Mouse (Mus musculus): Measurements from ENCODE around the gene Hoxd4. TPM values are rescaled to one million over a fixed set of nuclear protein-coding genes. Genes with fewer than 3 reads are reported as not detected.

Hoxd4 gene
- polyA plus RNA-seq, 1 experiment: 6.7 TPM

- Histone ChIP-seq H3K4me3 (ENCODE audit: insufficient read depth, low read length) (peak within 1 kb of the TSS; percentile 33), H3K27ac (ENCODE audit: insufficient read depth, low read length) (no peak within 1 kb of the TSS), H3K4me1 (ENCODE audit: control insufficient read depth, insufficient read depth, low read length) (no peaks in the 10 kb centered on the region)
- TF ChIP-seq CTCF (IDR thresholded peaks at IDR 0.05; ENCODE audit: borderline replicate concordance, insufficient read depth, low read length) (peak; percentile 43; the same call in 1 of the 2 replicates), POLR2A (IDR thresholded peaks at IDR 0.05; ENCODE audit: low read depth, low read length) (peak; percentile 19; the same call in 1 of the 2 replicates)
Observed at GRCm38 (mm10) chr2:74691022-74691951, 20.4 kb upstream of the Hoxd4 start, which contains the start of gene Hoxd10. TSS of gene Hoxd10 (plus strand) at chr2:74691924.

GRCm38 (mm10) chr2:74691995-74692807, 19.5 kb upstream of the Hoxd4 start:
- H3K4me1 ChIP-seq (ENCODE audit: control insufficient read depth, insufficient read depth, low read length): no peaks in the 10 kb centered on the region
- H3K4me3 ChIP-seq (ENCODE audit: insufficient read depth, low read length): peak overlapping the region; percentile 12
- TF ChIP-seq POLR2A (IDR thresholded peaks at IDR 0.05; ENCODE audit: low read depth, low read length): 0 out of 2 replicates have a peak, but pooled peaks have one; percentile 1
- no peak for TF ChIP-seq CTCF (IDR thresholded peaks at IDR 0.05; ENCODE audit: borderline replicate concordance, insufficient read depth, low read length)
- no peak overlapping the region for H3K27ac ChIP-seq (ENCODE audit: insufficient read depth, low read length)

- Histone ChIP-seq H3K4me3 (ENCODE audit: insufficient read depth, low read length) (peak overlapping the region; percentile 12), H3K4me1 (ENCODE audit: control insufficient read depth, insufficient read depth, low read length) (no peaks in the 10 kb centered on the region), H3K27ac (ENCODE audit: insufficient read depth, low read length) (no peak overlapping the region)
- TF ChIP-seq CTCF (IDR thresholded peaks at IDR 0.05; ENCODE audit: borderline replicate concordance, insufficient read depth, low read length): no peak
- no peak for TF ChIP-seq POLR2A (IDR thresholded peaks at IDR 0.05; ENCODE audit: low read depth, low read length)
Observed at GRCm38 (mm10) chr2:74692808-74693431, 18.8 kb upstream of the Hoxd4 start.

- peak overlapping the region; percentile 12 for H3K4me3 ChIP-seq (ENCODE audit: insufficient read depth, low read length)
- H3K4me1 ChIP-seq (ENCODE audit: control insufficient read depth, insufficient read depth, low read length): no peaks in the 10 kb centered on the region
- H3K27ac ChIP-seq (ENCODE audit: insufficient read depth, low read length): no peak overlapping the region
- TF ChIP-seq POLR2A (IDR thresholded peaks at IDR 0.05; ENCODE audit: low read depth, low read length): no peak
- TF ChIP-seq CTCF (IDR thresholded peaks at IDR 0.05; ENCODE audit: borderline replicate concordance, insufficient read depth, low read length): no peak
Observed at GRCm38 (mm10) chr2:74693432-74693827, 18.3 kb upstream of the Hoxd4 start.

- H3K4me1 ChIP-seq (ENCODE audit: control insufficient read depth, insufficient read depth, low read length): no peaks in the 10 kb centered on the region
Observed at GRCm38 (mm10) chr2:74694066-74694465, 17.7 kb upstream of the Hoxd4 start.

GRCm38 (mm10) chr2:74695383-74695782, 16.3 kb upstream of the Hoxd4 start:
- no peak overlapping the region for H3K4me3 ChIP-seq (ENCODE audit: insufficient read depth, low read length)
- no peaks in the 10 kb centered on the region for H3K4me1 ChIP-seq (ENCODE audit: control insufficient read depth, insufficient read depth, low read length)
- no peak overlapping the region for H3K27ac ChIP-seq (ENCODE audit: insufficient read depth, low read length)

More at GRCm38 (mm10) chr2:74694066-74694465, 17.7 kb upstream of the Hoxd4 start:
- peak overlapping the region; percentile 10; the same call in 1 of the 2 replicates for H3K4me3 ChIP-seq (ENCODE audit: insufficient read depth, low read length)
- H3K27ac ChIP-seq (ENCODE audit: insufficient read depth, low read length): no peak overlapping the region
- no peak for TF ChIP-seq CTCF (IDR thresholded peaks at IDR 0.05; ENCODE audit: borderline replicate concordance, insufficient read depth, low read length)
- TF ChIP-seq POLR2A (IDR thresholded peaks at IDR 0.05; ENCODE audit: low read depth, low read length): no peak

GRCm38 (mm10) chr2:74695813-74696430, 15.8 kb upstream of the Hoxd4 start:
- Histone ChIP-seq H3K27ac (ENCODE audit: insufficient read depth, low read length) (no peak overlapping the region), H3K4me1 (ENCODE audit: control insufficient read depth, insufficient read depth, low read length) (no peaks in the 10 kb centered on the region), H3K4me3 (ENCODE audit: insufficient read depth, low read length) (no peak overlapping the region)
- TF ChIP-seq POLR2A (IDR thresholded peaks at IDR 0.05; ENCODE audit: low read depth, low read length): no peak
- TF ChIP-seq CTCF (IDR thresholded peaks at IDR 0.05; ENCODE audit: borderline replicate concordance, insufficient read depth, low read length): no peak

More at GRCm38 (mm10) chr2:74695383-74695782, 16.3 kb upstream of the Hoxd4 start:
- TF ChIP-seq POLR2A (IDR thresholded peaks at IDR 0.05; ENCODE audit: low read depth, low read length) (no peak), CTCF (IDR thresholded peaks at IDR 0.05; ENCODE audit: borderline replicate concordance, insufficient read depth, low read length) (no peak)

- Histone ChIP-seq H3K4me3 (ENCODE audit: insufficient read depth, low read length) (no peak overlapping the region), H3K4me1 (ENCODE audit: control insufficient read depth, insufficient read depth, low read length) (no peaks in the 10 kb centered on the region), H3K27ac (ENCODE audit: insufficient read depth, low read length) (no peak overlapping the region)
- TF ChIP-seq CTCF (IDR thresholded peaks at IDR 0.05; ENCODE audit: borderline replicate concordance, insufficient read depth, low read length) (no peak), POLR2A (IDR thresholded peaks at IDR 0.05; ENCODE audit: low read depth, low read length) (no peak)
Observed at GRCm38 (mm10) chr2:74696442-74697335, 15.0 kb upstream of the Hoxd4 start.
